Mouse (Mus musculus): ENCODE measurements around the gene Gfra4. TPM values are rescaled to one million over a fixed set of nuclear protein-coding genes. Genes with fewer than 3 reads are reported as not detected.
"Not testable (repeated sequence)": the region's sequence is repeated elsewhere in the genome, so short reads cannot be mapped to it uniquely, and the experiment has no call there.

Gene Gfra4
- total RNA-seq, 1 experiment from 2014 or later, result not detected

GRCm38 (mm10) chr2:131053851-131054645, 11.2 kb upstream of the Gfra4 start:
- no peak for ATAC-seq (ENCODE audit: extremely low read depth, insufficient number of reproducible peaks, low FRiP score, poor library complexity, severe bottlenecking)

GRCm38 (mm10) chr2:131052862-131053418, 10.1 kb upstream of the Gfra4 start:
- no peak for ATAC-seq (ENCODE audit: extremely low read depth, insufficient number of reproducible peaks, low FRiP score, poor library complexity, severe bottlenecking)

- no peak for ATAC-seq (ENCODE audit: extremely low read depth, insufficient number of reproducible peaks, low FRiP score, poor library complexity, severe bottlenecking)
Observed at GRCm38 (mm10) chr2:131052043-131052442, 9.2 kb upstream of the Gfra4 start.

GRCm38 (mm10) chr2:131046025-131046424, 3.1 kb upstream of the Gfra4 start:
- ATAC-seq (ENCODE audit: extremely low read depth, insufficient number of reproducible peaks, low FRiP score, poor library complexity, severe bottlenecking), result no peak

- no peak for ATAC-seq (ENCODE audit: extremely low read depth, insufficient number of reproducible peaks, low FRiP score, poor library complexity, severe bottlenecking)
Observed at GRCm38 (mm10) chr2:131044989-131045720, 2.3 kb upstream of the Gfra4 start.

- ATAC-seq (ENCODE audit: extremely low read depth, insufficient number of reproducible peaks, low FRiP score, poor library complexity, severe bottlenecking), result no peak
Observed at GRCm38 (mm10) chr2:131044354-131044852, 1.5 kb upstream of the Gfra4 start.

GRCm38 (mm10) chr2:131040854-131041825, 1.7 kb downstream of the Gfra4 start:
- ATAC-seq (ENCODE audit: extremely low read depth, insufficient number of reproducible peaks, low FRiP score, poor library complexity, severe bottlenecking), result no peak

GRCm38 (mm10) chr2:131038675-131039074, 4.2 kb downstream of the Gfra4 start:
- no peak for ATAC-seq (ENCODE audit: extremely low read depth, insufficient number of reproducible peaks, low FRiP score, poor library complexity, severe bottlenecking)

- ATAC-seq (ENCODE audit: extremely low read depth, insufficient number of reproducible peaks, low FRiP score, poor library complexity, severe bottlenecking), result no peak
Observed at GRCm38 (mm10) chr2:131038197-131038596, 4.7 kb downstream of the Gfra4 start.

- ATAC-seq (ENCODE audit: extremely low read depth, insufficient number of reproducible peaks, low FRiP score, poor library complexity, severe bottlenecking), result no peak
Observed at GRCm38 (mm10) chr2:131037226-131037990, 5.5 kb downstream of the Gfra4 start.

- no peak for ATAC-seq (ENCODE audit: extremely low read depth, insufficient number of reproducible peaks, low FRiP score, poor library complexity, severe bottlenecking)
Observed at GRCm38 (mm10) chr2:131036757-131037156, 6.1 kb downstream of the Gfra4 start.

- ATAC-seq (ENCODE audit: extremely low read depth, insufficient number of reproducible peaks, low FRiP score, poor library complexity, severe bottlenecking), result no peak
Observed at GRCm38 (mm10) chr2:131036343-131036742, 6.5 kb downstream of the Gfra4 start.

- not testable (repeated sequence) for ATAC-seq (ENCODE audit: extremely low read depth, insufficient number of reproducible peaks, low FRiP score, poor library complexity, severe bottlenecking)
Observed at GRCm38 (mm10) chr2:131031406-131031805, 11.5 kb downstream of the Gfra4 start.

- ATAC-seq (ENCODE audit: extremely low read depth, insufficient number of reproducible peaks, low FRiP score, poor library complexity, severe bottlenecking), result no peak
Observed at GRCm38 (mm10) chr2:131030998-131031397, 11.9 kb downstream of the Gfra4 start.

- no peak for ATAC-seq (ENCODE audit: extremely low read depth, insufficient number of reproducible peaks, low FRiP score, poor library complexity, severe bottlenecking)
Observed at GRCm38 (mm10) chr2:131030561-131030960, 12.3 kb downstream of the Gfra4 start.

GRCm38 (mm10) chr2:131029065-131029935, 13.6 kb downstream of the Gfra4 start:
- ATAC-seq (ENCODE audit: extremely low read depth, insufficient number of reproducible peaks, low FRiP score, poor library complexity, severe bottlenecking), result no peak

- ATAC-seq (ENCODE audit: extremely low read depth, insufficient number of reproducible peaks, low FRiP score, poor library complexity, severe bottlenecking), result no peak
Observed at GRCm38 (mm10) chr2:131026941-131027340, 15.9 kb downstream of the Gfra4 start.
